Mouse (Mus musculus) liver, postnatal 0 days (tissue): ENCODE results near the gene Eva1c.

Experiments
- CTCF ChIP-seq: sonication (generic); IDR thresholded peaks from 2 replicates; pipeline ENCODE4 v1.5.1; 2016; ENCODE audit warnings: antibody characterized with exemption, low read depth
- EP300 ChIP-seq: IDR thresholded peaks from 2 replicates; pipeline ENCODE4 v1.6.1; 2016; ENCODE audit warnings: antibody characterized with exemption, low read depth, mild to moderate bottlenecking

DNA sequence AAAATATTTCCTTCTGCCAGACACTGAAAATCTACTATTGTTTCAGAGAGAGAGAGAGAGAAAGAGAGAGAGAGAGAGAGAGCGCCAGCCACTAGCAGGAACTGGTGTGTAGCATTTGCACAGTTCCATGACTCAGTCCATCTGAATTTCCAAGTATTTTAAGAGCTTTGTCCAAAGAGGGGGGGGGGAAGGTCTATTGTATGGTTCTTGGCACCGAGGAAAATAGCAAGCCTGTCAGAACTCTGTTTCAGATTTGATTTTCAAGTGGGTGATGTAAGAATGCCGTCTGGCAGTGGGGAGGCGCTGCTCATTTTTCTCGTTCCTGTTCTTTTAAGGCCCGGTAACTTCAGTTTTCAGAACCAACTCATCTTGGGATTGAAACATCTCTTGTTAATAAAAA lies 18.5 kb downstream of the Eva1c start:
- no peak for TF ChIP-seq CTCF
- TF ChIP-seq EP300 = no peak
